Mouse (Mus musculus): Measurements from ENCODE around the gene Fgf15.

DNA sequence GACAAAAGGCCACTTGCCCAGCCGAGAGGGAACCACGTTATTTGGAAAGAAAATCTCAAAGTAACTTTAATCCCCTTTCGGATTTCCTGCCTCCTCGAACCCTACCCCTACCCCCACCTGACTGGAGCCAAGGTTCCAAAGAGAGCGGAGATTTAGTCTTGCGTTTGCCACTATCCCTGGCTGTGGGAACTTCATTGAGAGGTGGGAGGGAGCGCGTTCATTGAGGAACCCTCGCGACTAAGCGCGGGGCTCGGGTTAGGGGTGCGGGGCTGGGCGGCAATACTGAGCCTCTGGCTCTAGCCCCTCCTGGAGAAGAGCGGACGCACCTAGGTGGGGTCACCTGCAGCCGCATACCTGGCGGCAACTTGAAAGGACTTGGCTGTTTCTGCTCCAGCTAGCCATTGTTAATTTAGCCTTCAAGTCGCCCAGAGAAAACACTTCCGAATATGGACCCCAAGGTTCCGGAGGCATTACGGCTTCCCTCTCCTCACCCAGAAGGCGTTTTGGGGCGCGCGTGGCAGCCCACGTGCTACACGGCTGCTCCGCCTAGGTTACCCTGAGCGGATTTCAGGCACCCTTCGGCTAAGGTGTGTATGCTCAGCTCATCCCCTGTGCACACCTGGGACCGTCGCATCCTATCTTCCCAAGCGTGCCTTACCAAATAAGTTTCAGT, 45.9 kb downstream of the Fgf15 start:
- TF ChIP-seq CTCF (IDR thresholded peaks at IDR 0.05 in 2 of 3, conservative IDR thresholded peaks at IDR 0.05 in 1 of 3; ENCODE audit: control insufficient read depth in 1 of 3, insufficient read depth in 1 of 3, low read depth in 2 of 3, low read length in 3 of 3, poor library complexity in 1 of 3, severe bottlenecking in 1 of 3), result no peak
- TF ChIP-seq POLR2A (IDR thresholded peaks at IDR 0.05; ENCODE audit: control insufficient read depth in 1 of 2, insufficient read depth in 1 of 2, low read depth in 1 of 2, low read length in 2 of 2, poor library complexity in 1 of 2), result no peak
